In genomic region chr2:92742025-92742424, GRCm38 (mm10) we compare ENCODE assay signal across 8 mouse cellular contexts.
DNase-seq lines count a peak whose midpoint lies in the region; ATAC-seq and TF ChIP-seq lines count a peak whose summit lies in the region.

No protein-coding gene starts in this region.

- intact Hi-C loops in gastrocnemius, adult 2 months (cut with DNase I): loop anchor here (5.0 kb wide), 1 partner anchor 130 kb away; no protein-coding TSS in a partner anchor
- intact Hi-C loops in left cerebral cortex, postnatal 36 days (cut with DNase I): no loop called here

- H3K4me1 ChIP-seq in lung, embryonic 14.5 days (ENCODE audit: insufficient read depth): 0 out of 2 replicates have a peak, but pooled peaks cover 5% of the 10 kb centered on the region

- peak overlapping the region; percentile 81 for H3K27ac ChIP-seq in gastrocnemius, adult 2 months
- 0 out of 2 replicates have a peak overlapping the region, but pooled peaks have one; percentile 63 for H3K27ac ChIP-seq in lung, embryonic 14.5 days (ENCODE audit: low read depth)

- no peaks in the 10 kb centered on the region for H3K9me3 ChIP-seq in lung, embryonic 14.5 days (ENCODE audit: low read depth, low read length)

- no peak overlapping the region for H3K9ac ChIP-seq in lung, embryonic 14.5 days

- ATAC-seq in lung, embryonic 14.5 days (ENCODE audit: insufficient read depth): peak; percentile 87
- no peak for ATAC-seq in CD4-positive, CD25-positive, alpha-beta regulatory T cell, adult 4 months

- no peak for TF ChIP-seq CTCF in gastrocnemius, adult 2 months (IDR thresholded peaks at IDR 0.05)
- no peak for TF ChIP-seq CTCF in lung, embryonic 14.5 days (IDR thresholded peaks at IDR 0.05; ENCODE audit: low read depth)

- WGBS in lung, embryonic 14.5 days: 23% methylated on average over 5 of the region's 5 CpGs

- H3K27me3 ChIP-seq in lung, embryonic 14.5 days (ENCODE audit: insufficient read depth, low read length): no peaks in the 10 kb centered on the region

- H3K36me3 ChIP-seq in lung, embryonic 14.5 days (ENCODE audit: insufficient read depth): no peaks in the 10 kb centered on the region

- peak; percentile 78 to 87 for DNase-seq in adrenal gland, adult (ENCODE audit: inconsistent age in 2 of 2, low spot score in 1 of 2)
- DNase-seq in gastrocnemius, adult 2 months: peak; percentile 86
- peak; percentile 80 for DNase-seq in kidney, adult 18-20 months
- DNase-seq in lung, embryonic 14.5 days: peak; percentile 84
- no peak for DNase-seq in left cerebral cortex, postnatal 36 days (ENCODE audit: low spot score in 2 of 2)
- no peak for DNase-seq in left cerebral cortex, adult 11 months (ENCODE audit: low spot score)
- DNase-seq in right cerebral cortex, postnatal 36 days (ENCODE audit: low spot score in 2 of 2): no peak

- H3K4me2 ChIP-seq in lung, embryonic 14.5 days: 0 out of 2 replicates have a peak overlapping the region, but pooled peaks have one; percentile 2

- H3K4me3 ChIP-seq in gastrocnemius, adult 2 months: peak overlapping the region; percentile 56
- H3K4me3 ChIP-seq in lung, embryonic 14.5 days (ENCODE audit: low read depth, low read length): no peak overlapping the region

Comparison
In these comparisons a context has a peak if more than half of its experiments do, and no peak if none do; other contexts are left out.
1. DNase-seq: peak in adrenal gland, adult (2 of 2), gastrocnemius, adult 2 months (single experiment), kidney, adult 18-20 months (single experiment) and lung, embryonic 14.5 days (single experiment); none in left cerebral cortex, postnatal 36 days (0 of 2), left cerebral cortex, adult 11 months (single experiment) and right cerebral cortex, postnatal 36 days (0 of 2).